11 mouse cellular contexts compared by ENCODE assay signal in the genomic region with DNA sequence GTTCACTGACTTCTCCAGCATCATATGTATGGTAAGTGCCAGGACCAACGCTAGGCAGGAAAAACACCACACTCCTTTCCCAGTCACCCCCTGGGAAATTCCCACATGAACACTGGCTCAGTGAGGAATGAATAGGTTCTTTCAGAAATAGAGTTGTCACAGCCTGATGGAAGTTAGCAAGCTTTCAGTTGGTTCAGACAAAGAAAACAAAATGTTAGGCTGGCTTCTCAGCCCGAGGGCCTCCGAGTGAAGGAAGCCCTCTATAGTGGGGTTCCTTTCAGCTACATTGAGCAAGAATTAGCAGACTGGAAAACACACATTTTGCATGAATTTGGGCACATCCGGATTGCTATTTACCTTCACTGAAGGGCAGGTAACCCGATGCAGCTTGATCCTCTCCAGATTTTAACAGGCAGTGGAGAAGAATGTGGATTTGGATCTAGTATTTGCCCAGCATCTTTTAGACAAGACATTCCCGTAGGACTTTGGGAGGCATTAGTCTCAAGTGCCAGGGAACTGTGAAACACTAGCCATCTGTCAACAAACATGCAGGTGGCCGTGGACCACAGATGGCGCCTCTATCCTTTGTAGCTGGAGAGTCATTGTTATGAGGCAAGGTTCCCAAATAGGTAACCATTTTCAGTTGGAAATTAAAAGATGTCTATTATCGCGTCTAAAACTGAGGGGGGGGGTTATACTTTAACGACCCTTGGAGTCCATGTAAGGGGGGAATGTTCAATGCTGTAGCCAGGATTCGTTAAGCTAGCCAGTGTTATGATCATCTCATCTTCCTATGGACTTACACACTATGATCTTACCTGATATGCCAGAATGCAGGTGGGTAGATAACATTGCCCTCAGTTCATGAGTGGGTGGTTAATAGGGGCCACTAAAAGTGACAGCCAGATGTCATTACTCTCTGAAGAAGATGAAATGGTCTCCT.
A peak's percentile ranks its signal among the peaks of the same experiment; 100 is the strongest.
DNase-seq lines count a peak whose midpoint lies in the region; ATAC-seq and TF ChIP-seq lines count a peak whose summit lies in the region.
"Had no signal": no experiment of that assay in that cellular context is flagged by ENCODE, and none has a peak within 500 bp of the region (broad histone marks: within the 10 kb centered on the region; RNA-seq: fewer than 3 reads in every experiment).

No protein-coding gene starts in this region.

- no peaks in the 10 kb centered on the region for H3K36me3 ChIP-seq in forebrain, embryonic 15.5 days
- no peaks in the 10 kb centered on the region for H3K36me3 ChIP-seq in midbrain, embryonic 10.5 days
- no peaks in the 10 kb centered on the region for H3K36me3 ChIP-seq in liver, embryonic 11.5 days (ENCODE audit: control insufficient read depth, insufficient read depth, low read length)
- H3K36me3 ChIP-seq: liver, embryonic 13.5 days had no signal

- peak overlapping the region; percentile 57; the same call in 1 of the 2 replicates for H3K27ac ChIP-seq in forebrain, embryonic 15.5 days (replicated peaks)
- H3K27ac ChIP-seq in midbrain, embryonic 10.5 days (replicated peaks), result peak overlapping the region; percentile 4; the same call in 1 of the 2 replicates
- H3K27ac ChIP-seq in liver, embryonic 11.5 days (ENCODE audit: low read depth, low read length), result no peak overlapping the region
- no peak overlapping the region for H3K27ac ChIP-seq in layer of hippocampus, adult 2 months
- H3K27ac ChIP-seq: liver, embryonic 13.5 days had no signal

- H3K4me2 ChIP-seq in forebrain, embryonic 15.5 days (replicated peaks), result no peak overlapping the region
- H3K4me2 ChIP-seq in liver, embryonic 11.5 days, result no peak overlapping the region
- H3K4me2 ChIP-seq: liver, embryonic 13.5 days had no signal

- peak; percentile 73 for DNase-seq in Muller cell, postnatal 12 days (ENCODE audit: inconsistent ontology term)
- DNase-seq in cerebellum, adult 9-11 months, result peak; percentile 85
- DNase-seq in midbrain, embryonic 10.5 days (ENCODE audit: low spot score), result peak; percentile 17
- DNase-seq in gastrocnemius, adult 8-10 months (ENCODE audit: low spot score in 2 of 2), result no peak
- no peak for DNase-seq in liver, embryonic 11.5 days (ENCODE audit: low spot score)
- DNase-seq in left cerebral cortex, adult 8-10 months (ENCODE audit: low spot score in 2 of 2), result no peak
- no peak for DNase-seq in layer of hippocampus, adult 2 months (ENCODE audit: low spot score in 2 of 2)
- DNase-seq: adrenal gland, postnatal 25 days; liver, embryonic 13.5 days had no signal

- no peak overlapping the region for H3K9ac ChIP-seq in forebrain, embryonic 15.5 days (replicated peaks)
- no peak overlapping the region for H3K9ac ChIP-seq in liver, embryonic 11.5 days (ENCODE audit: low read depth, low read length)
- H3K9ac ChIP-seq: liver, embryonic 13.5 days had no signal

- H3K4me3 ChIP-seq in forebrain, embryonic 15.5 days, result no peak overlapping the region
- H3K4me3 ChIP-seq in midbrain, embryonic 10.5 days, result no peak overlapping the region
- H3K4me3 ChIP-seq in liver, embryonic 11.5 days (ENCODE audit: low read depth, low read length), result no peak overlapping the region
- no peak overlapping the region for H3K4me3 ChIP-seq in layer of hippocampus, adult 2 months
- H3K4me3 ChIP-seq: liver, embryonic 13.5 days had no signal

- TF ChIP-seq CTCF in layer of hippocampus, adult 2 months (conservative IDR thresholded peaks at IDR 0.05), result no peak

- H3K9me3 ChIP-seq in forebrain, embryonic 15.5 days, result no peaks in the 10 kb centered on the region
- no peaks in the 10 kb centered on the region for H3K9me3 ChIP-seq in midbrain, embryonic 10.5 days (replicated peaks)
- H3K9me3 ChIP-seq in liver, embryonic 11.5 days (ENCODE audit: control insufficient read depth, low read length), result no peaks in the 10 kb centered on the region
- H3K9me3 ChIP-seq: liver, embryonic 13.5 days had no signal

- peaks cover 5% of the 10 kb centered on the region; the same call in 1 of the 2 replicates for H3K4me1 ChIP-seq in forebrain, embryonic 15.5 days
- peaks cover 12% of the 10 kb centered on the region for H3K4me1 ChIP-seq in midbrain, embryonic 10.5 days
- H3K4me1 ChIP-seq in liver, embryonic 11.5 days (replicated peaks; ENCODE audit: control insufficient read depth, insufficient read depth, low read length), result no peaks in the 10 kb centered on the region
- H3K4me1 ChIP-seq: liver, embryonic 13.5 days had no signal

- ATAC-seq in forebrain, embryonic 15.5 days (replicated peaks), result peak; percentile 92
- ATAC-seq in liver, embryonic 11.5 days (replicated peaks; ENCODE audit: low FRiP score), result no peak

- 11% methylated on average over 12 of the region's 12 CpGs for WGBS in forebrain, embryonic 15.5 days
- 42% methylated on average over 12 of the region's 12 CpGs for WGBS in midbrain, embryonic 10.5 days
- 74% methylated on average over 12 of the region's 12 CpGs for WGBS in liver, embryonic 11.5 days

- H3K27me3 ChIP-seq in forebrain, embryonic 15.5 days, result no peaks in the 10 kb centered on the region
- H3K27me3 ChIP-seq in midbrain, embryonic 10.5 days (ENCODE audit: low read depth, poor library complexity, severe bottlenecking), result peaks cover 4% of the 10 kb centered on the region; the same call in 1 of the 2 replicates
- H3K27me3 ChIP-seq in liver, embryonic 11.5 days (replicated peaks; ENCODE audit: control insufficient read depth, insufficient read depth, low read length), result no peaks in the 10 kb centered on the region
- H3K27me3 ChIP-seq: CH12.LX; liver, embryonic 13.5 days had no signal

Comparison
In these comparisons a context has a peak if more than half of its experiments do, and no peak if none do; other contexts are left out.
1. DNase-seq: peak in Muller cell, postnatal 12 days (single experiment), cerebellum, adult 9-11 months (single experiment) and midbrain, embryonic 10.5 days (single experiment); none in gastrocnemius, adult 8-10 months (0 of 2), liver, embryonic 11.5 days (single experiment), left cerebral cortex, adult 8-10 months (0 of 2) and layer of hippocampus, adult 2 months (0 of 2).
2. H3K27ac ChIP-seq: peak in forebrain, embryonic 15.5 days (single experiment) and midbrain, embryonic 10.5 days (single experiment); none in liver, embryonic 11.5 days (single experiment) and layer of hippocampus, adult 2 months (single experiment).